Mouse (Mus musculus) A20 (cell line): Measurements from ENCODE around the gene Naxe.

Experiments
- DNase-seq: peaks from one replicate; pipeline ENCODE4 v3.0.0-alpha.2; 2011; ENCODE audit warnings: low read depth, low spot score

Naxe gene

GRCm38 (mm10) chr3:88057902-88058696, at the start of gene Naxe:
TSS of gene Naxe (minus strand) at chr3:88058495.
- DNase-seq: peak; percentile 96

GRCm38 (mm10) chr3:88106126-88106525, 47.8 kb upstream of the Naxe start:
- DNase-seq: no peak

GRCm38 (mm10) chr3:88102611-88103010, 44.3 kb upstream of the Naxe start:
- DNase-seq: no peak

- DNase-seq: no peak
Measured at GRCm38 (mm10) chr3:88102196-88102595, 43.9 kb upstream of the Naxe start.

DNA sequence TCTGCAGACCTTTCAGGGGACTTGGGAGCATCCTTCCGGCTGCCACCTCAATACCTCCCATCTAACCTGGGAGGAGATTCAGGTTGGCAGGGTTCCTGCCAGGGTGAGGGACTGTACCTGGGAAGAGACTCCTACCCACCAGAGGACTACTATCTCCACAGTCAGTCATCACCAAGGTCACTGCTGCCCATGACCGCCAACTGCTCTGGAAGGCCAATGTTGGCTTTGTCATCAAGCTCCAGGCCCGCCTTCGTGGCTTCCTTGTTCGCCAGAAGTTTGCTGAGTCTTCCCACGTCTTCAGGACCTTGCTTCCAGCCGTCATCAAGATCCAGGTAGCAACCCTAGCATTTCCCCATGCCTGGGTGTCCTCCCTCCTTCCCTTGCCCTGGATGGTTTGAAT, 43.4 kb upstream of the Naxe start:
- DNase-seq: no peak

DNA sequence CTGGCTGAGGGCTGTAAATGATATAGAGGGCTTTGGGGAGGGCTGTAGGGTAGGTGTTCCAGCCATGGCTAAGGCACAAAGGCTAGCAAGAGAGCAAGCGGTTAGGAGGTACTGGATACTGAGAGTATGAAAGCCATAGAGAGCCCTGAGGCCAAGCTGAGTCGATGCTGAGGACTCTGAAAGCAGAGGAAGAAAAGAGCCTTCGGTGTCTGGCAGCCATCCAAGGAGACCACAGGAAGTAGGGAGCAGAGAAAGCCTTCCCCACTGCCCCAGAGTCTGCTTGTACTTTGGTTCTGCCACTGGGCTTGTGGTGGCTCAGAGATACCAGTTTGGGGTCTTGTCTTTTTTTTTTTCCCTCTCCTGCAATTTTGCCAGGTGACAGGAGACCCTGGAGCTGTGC, 42.0 kb upstream of the Naxe start:
- no peak for DNase-seq

DNA sequence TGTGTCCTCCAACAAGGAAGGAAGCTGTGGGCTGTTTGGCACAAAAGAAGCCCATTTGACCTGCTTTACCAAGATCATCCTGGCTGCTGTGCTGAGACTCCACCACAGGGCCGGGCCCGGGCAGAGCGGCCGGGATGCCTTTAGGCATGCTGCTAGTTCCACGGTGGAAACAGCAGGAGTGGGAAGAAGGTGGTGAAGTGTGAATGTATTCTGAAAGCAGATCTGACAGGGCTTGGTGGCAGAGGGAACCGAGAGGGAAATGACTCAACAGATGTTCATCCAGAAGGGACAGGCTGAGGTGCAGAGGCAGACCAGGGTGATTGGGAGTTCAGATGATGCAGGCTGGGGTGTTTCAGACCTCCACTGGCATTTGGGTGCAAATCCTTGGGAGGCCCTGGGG, 39.4 kb upstream of the Naxe start:
- DNase-seq: no peak

GRCm38 (mm10) chr3:88094126-88094525, 35.8 kb upstream of the Naxe start:
- no peak for DNase-seq

GRCm38 (mm10) chr3:88090616-88091015, 32.3 kb upstream of the Naxe start:
- DNase-seq: no peak

- DNase-seq: no peak
Measured at GRCm38 (mm10) chr3:88090106-88090505, 31.8 kb upstream of the Naxe start.

GRCm38 (mm10) chr3:88087688-88088087, 29.4 kb upstream of the Naxe start:
- peak; percentile 49 for DNase-seq

GRCm38 (mm10) chr3:88085459-88085858, 27.2 kb upstream of the Naxe start:
- no peak for DNase-seq

DNA sequence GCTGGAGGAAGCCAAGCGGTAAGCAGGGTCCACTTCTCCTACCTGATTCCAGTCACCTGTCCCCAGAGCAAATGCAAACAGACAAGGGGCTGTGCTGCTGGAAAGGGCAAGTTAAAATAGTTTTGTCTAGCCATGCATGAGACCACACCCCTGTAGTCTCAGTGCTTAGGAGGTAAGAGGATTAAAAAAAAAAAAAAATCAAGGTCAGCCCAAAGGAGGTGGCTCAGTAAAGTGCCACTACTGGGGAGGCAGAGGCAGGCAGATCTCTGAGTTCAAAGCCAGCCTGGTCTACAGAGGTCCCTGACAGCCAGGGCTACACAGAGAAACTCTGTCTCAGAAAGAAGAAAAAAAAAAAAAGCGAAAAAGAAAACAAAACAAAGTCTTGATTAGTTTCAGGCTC, 25.7 kb upstream of the Naxe start:
- DNase-seq: peak; percentile 50

- DNase-seq: peak; percentile 80
Measured at GRCm38 (mm10) chr3:88082663-88083062, 24.4 kb upstream of the Naxe start.

GRCm38 (mm10) chr3:88082224-88082618, 23.9 kb upstream of the Naxe start:
- DNase-seq: no peak

- DNase-seq: peak; percentile 85
Measured at GRCm38 (mm10) chr3:88081345-88082223, 23.3 kb upstream of the Naxe start, which contains the start of gene Iqgap3. TSS of gene Iqgap3 (plus strand) at chr3:88081971.

- DNase-seq: no peak
Measured at GRCm38 (mm10) chr3:88078204-88078603, 19.9 kb upstream of the Naxe start, which contains the start of gene Ttc24. TSS of gene Ttc24 (minus strand) at chr3:88078304.

GRCm38 (mm10) chr3:88077441-88077840, 19.1 kb upstream of the Naxe start:
- DNase-seq: no peak

DNA sequence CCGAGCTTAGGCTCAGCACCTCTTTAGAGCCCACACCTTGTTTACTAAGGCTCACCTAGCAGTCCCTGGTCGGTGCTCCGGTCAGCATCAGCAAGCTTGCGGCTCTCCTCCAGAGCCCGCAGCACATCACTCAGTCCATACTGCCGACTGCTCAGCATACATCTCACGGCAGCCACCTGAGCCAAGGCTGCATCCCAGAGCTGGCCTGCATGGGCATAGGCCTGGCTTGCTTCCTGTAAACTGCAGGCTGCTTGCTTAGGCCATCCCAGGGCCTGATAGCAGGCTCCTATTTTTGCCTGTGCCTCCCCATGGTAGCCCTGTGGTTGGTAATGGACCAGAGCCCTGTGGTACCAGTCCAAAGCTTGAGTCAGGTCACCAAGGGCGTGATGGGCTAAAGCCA, 16.5 kb upstream of the Naxe start:
- DNase-seq: no peak

- DNase-seq: no peak
Measured at GRCm38 (mm10) chr3:88074351-88074750, 16.1 kb upstream of the Naxe start.

DNA sequence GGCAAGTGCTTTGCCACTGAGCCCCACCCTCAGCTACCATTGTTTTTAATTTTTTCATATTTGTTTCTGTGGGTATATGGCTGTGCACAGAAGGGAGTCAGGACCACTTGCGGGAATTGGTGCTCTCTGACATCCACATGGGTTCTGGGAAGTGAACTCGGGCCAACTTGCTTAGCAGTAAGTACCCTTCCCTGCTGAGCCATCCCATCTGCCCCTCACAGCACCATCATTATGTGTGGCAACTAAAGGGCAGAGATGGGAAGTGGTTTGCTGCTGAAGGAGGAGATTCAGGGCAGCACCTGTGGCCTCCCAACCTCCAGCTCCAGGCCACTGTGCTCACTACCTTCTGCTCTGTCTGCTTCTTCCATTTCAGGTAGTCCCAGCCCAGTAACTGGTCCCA, 15.3 kb upstream of the Naxe start:
- DNase-seq: no peak

- peak; percentile 75 for DNase-seq
Measured at GRCm38 (mm10) chr3:88071783-88072182, 13.5 kb upstream of the Naxe start.

GRCm38 (mm10) chr3:88068386-88068785, 10.1 kb upstream of the Naxe start:
- DNase-seq: no peak
